Comparison of ENCODE assay signal across 17 mouse cellular contexts in genomic region chr3:16433033-16433432, GRCm38 (mm10).
"Had no signal": no experiment of that assay in that cellular context is flagged by ENCODE, and none has a peak within 500 bp of the region (broad histone marks: within the 10 kb centered on the region; RNA-seq: fewer than 3 reads in every experiment).

No protein-coding gene starts in this region.

- H3K9ac ChIP-seq: limb, embryonic 13.5 days; liver, embryonic 14.5 days; liver, postnatal 0 days; midbrain, embryonic 13.5 days; neural tube, embryonic 13.5 days had no signal

- H3K27me3 ChIP-seq: limb, embryonic 13.5 days; midbrain, embryonic 13.5 days; neural tube, embryonic 13.5 days had no signal

- H3K4me3 ChIP-seq: limb, embryonic 10.5 days; limb, embryonic 13.5 days; midbrain, embryonic 13.5 days; myocyte; neural tube, embryonic 13.5 days had no signal

- DNase-seq: kidney, adult 18-20 months; kidney, adult 9 months; kidney, postnatal 14 days; kidney, postnatal 4 days; liver, postnatal 0 days; thymus, adult 18-20 months; thymus, postnatal 36 days had no signal

- H3K4me1 ChIP-seq: limb, embryonic 10.5 days; limb, embryonic 13.5 days; midbrain, embryonic 13.5 days; neural tube, embryonic 13.5 days had no signal

- H3K36me3 ChIP-seq: limb, embryonic 10.5 days; limb, embryonic 13.5 days; midbrain, embryonic 13.5 days; neural tube, embryonic 13.5 days had no signal

- H3K4me2 ChIP-seq: limb, embryonic 13.5 days; liver, embryonic 11.5 days; midbrain, embryonic 13.5 days; neural tube, embryonic 13.5 days had no signal

- H3K9me3 ChIP-seq: limb, embryonic 10.5 days; limb, embryonic 13.5 days; midbrain, embryonic 13.5 days; neural tube, embryonic 13.5 days had no signal

- ATAC-seq: intestine, embryonic 16.5 days; liver, postnatal 0 days; midbrain, embryonic 13.5 days; midbrain, embryonic 16.5 days had no signal

- H3K27ac ChIP-seq: limb, embryonic 10.5 days; limb, embryonic 13.5 days; liver, embryonic 14.5 days; macrophage; midbrain, embryonic 13.5 days; neural tube, embryonic 13.5 days had no signal
